Mouse (Mus musculus) T-helper 2 cell (primary cell): ENCODE results near the gene Gbx2.

Source experiments
- in situ Hi-C: fragments of 300-600 bp; cut with MboI, MseI; formaldehyde crosslinking; loops from one replicate; pipeline ENCODE4 v1.15.1; 2025; ENCODE audit warnings: high pct_unique_total_duplicates

Gbx2 gene

GRCm38 (mm10) chr1:89931120-89931519, at the start of gene Gbx2:
Gbx2 (minus strand) TSS chr1:89931179.
- in situ Hi-C loops: no loop called here

- in situ Hi-C loops: no loop called here
Measured at GRCm38 (mm10) chr1:89977261-89977660, 46.3 kb upstream of the Gbx2 start.

GRCm38 (mm10) chr1:89976411-89976810, 45.4 kb upstream of the Gbx2 start:
- in situ Hi-C loops: no loop called here

GRCm38 (mm10) chr1:89974541-89974940, 43.6 kb upstream of the Gbx2 start:
- in situ Hi-C loops: loop anchor here (25.0 kb wide), 1 partner anchor 1188 kb away; no protein-coding TSS in a partner anchor

- in situ Hi-C loops: loop anchor here (25.0 kb wide), 1 partner anchor 1190 kb away; no protein-coding TSS in a partner anchor
Measured at GRCm38 (mm10) chr1:89971848-89972247, 40.9 kb upstream of the Gbx2 start.

- in situ Hi-C loops: loop anchor here (25.0 kb wide), 1 partner anchor 1193 kb away; no protein-coding TSS in a partner anchor
Measured at GRCm38 (mm10) chr1:89969714-89970110, 38.7 kb upstream of the Gbx2 start.

GRCm38 (mm10) chr1:89969072-89969713, 38.2 kb upstream of the Gbx2 start:
- in situ Hi-C loops: loop anchor here (25.0 kb wide), 1 partner anchor 1193 kb away; no protein-coding TSS in a partner anchor

GRCm38 (mm10) chr1:89968111-89968851, 37.3 kb upstream of the Gbx2 start:
- in situ Hi-C loops: loop anchor here (25.0 kb wide), 1 partner anchor 1194 kb away; no protein-coding TSS in a partner anchor

GRCm38 (mm10) chr1:89967585-89967984, 36.6 kb upstream of the Gbx2 start:
- in situ Hi-C loops: loop anchor here (25.0 kb wide), 1 partner anchor 1195 kb away; no protein-coding TSS in a partner anchor

GRCm38 (mm10) chr1:89964426-89964825, 33.4 kb upstream of the Gbx2 start:
- in situ Hi-C loops: loop anchor here (25.0 kb wide), 1 partner anchor 1198 kb away; no protein-coding TSS in a partner anchor

- in situ Hi-C loops: loop anchor here (25.0 kb wide), 1 partner anchor 1199 kb away; no protein-coding TSS in a partner anchor
Measured at GRCm38 (mm10) chr1:89963296-89963695, 32.3 kb upstream of the Gbx2 start.

- in situ Hi-C loops: loop anchor here (25.0 kb wide), 1 partner anchor 1200 kb away; no protein-coding TSS in a partner anchor
Measured at GRCm38 (mm10) chr1:89962092-89962491, 31.1 kb upstream of the Gbx2 start.

GRCm38 (mm10) chr1:89959393-89959792, 28.4 kb upstream of the Gbx2 start:
- in situ Hi-C loops: loop anchor here (10.0 to 25.0 kb wide), 2 partner anchors 325 to 1203 kb away; no protein-coding TSS in a partner anchor

GRCm38 (mm10) chr1:89943202-89943601, 12.2 kb upstream of the Gbx2 start:
- in situ Hi-C loops: no loop called here

- in situ Hi-C loops: no loop called here
Measured at GRCm38 (mm10) chr1:89942395-89942976, 11.5 kb upstream of the Gbx2 start.

GRCm38 (mm10) chr1:89941701-89942381, 10.9 kb upstream of the Gbx2 start:
- in situ Hi-C loops: no loop called here

GRCm38 (mm10) chr1:89940961-89941524, 10.1 kb upstream of the Gbx2 start:
- in situ Hi-C loops: no loop called here

GRCm38 (mm10) chr1:89939981-89940726, 9.2 kb upstream of the Gbx2 start:
- in situ Hi-C loops: no loop called here

GRCm38 (mm10) chr1:89939596-89939960, 8.6 kb upstream of the Gbx2 start:
- in situ Hi-C loops: no loop called here

GRCm38 (mm10) chr1:89938884-89939595, 8.1 kb upstream of the Gbx2 start:
- in situ Hi-C loops: no loop called here
